Mouse (Mus musculus) kidney, adult 2 months (tissue): Measurements from ENCODE around the gene Cpa1.

Experiments used
- CTCF ChIP-seq: fragments of 200-500 bp; conservative IDR thresholded peaks from 2 replicates; pipeline ENCODE4 v1.5.1; 2011; ENCODE audit warnings: low read depth, mild to moderate bottlenecking, control low read depth, low read length, moderate library complexity, mixed read lengths; ENCODE audit not compliant: insufficient read depth, insufficient read length
- POLR2A ChIP-seq: fragments of 200-500 bp; IDR thresholded peaks from one replicate; pipeline ENCODE4 v1.6.1; 2011; ENCODE audit warnings: low read depth, low read length, control low read depth

DNA sequence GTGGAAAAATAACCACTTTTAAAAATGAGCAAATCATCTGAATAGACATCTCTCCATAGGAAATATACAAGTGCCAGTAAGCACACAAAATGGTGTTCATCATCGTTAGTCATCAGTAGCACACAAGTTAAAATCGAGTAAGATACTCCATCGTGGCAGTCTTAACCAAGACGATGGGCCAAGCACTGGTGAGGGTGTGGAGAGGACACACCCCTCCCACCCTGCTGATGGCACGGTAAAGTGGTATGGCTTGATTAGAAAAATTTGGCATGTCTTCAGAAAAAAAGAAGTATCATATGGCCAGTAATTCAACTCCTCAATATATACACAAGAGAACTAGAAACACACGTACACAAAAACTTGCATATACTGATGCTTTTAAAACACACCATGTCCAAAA is 37.5 kb downstream of the Cpa1 start:
- TF ChIP-seq POLR2A (no peak), CTCF (no peak)
